Mouse (Mus musculus): ENCODE data around the gene Gm20716.

DNA sequence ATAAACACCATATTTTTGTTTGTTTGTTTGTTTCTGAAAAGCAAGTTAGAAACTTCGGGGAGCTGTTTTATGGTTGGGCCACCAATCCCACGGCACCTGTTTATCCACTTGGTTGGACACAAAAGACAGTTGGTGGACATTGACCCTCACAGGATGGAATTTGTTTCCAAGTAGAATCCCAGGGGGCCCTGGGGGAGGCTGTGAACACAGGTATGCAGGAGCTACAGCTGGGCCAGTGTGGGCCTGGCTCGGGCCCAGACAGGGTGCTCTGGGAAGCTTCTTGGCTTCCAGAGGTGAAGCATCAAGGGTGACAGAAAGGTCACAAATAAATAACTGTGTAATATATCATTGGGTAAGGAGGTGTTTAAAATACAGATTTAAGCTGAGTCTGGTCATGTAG is 26.3 kb upstream of the Gm20716 start:
- TF ChIP-seq MAFK (IDR thresholded peaks at IDR 0.05; ENCODE audit: insufficient read depth, low read depth, low read length) (no peak), HCFC1 (IDR thresholded peaks at IDR 0.05; ENCODE audit: borderline replicate concordance, insufficient read depth, low read length) (no peak), ZNF384 (IDR thresholded peaks at IDR 0.05; ENCODE audit: low read depth, low read length) (no peak)
